Mouse (Mus musculus) forebrain, embryonic 14.5 days (tissue): ENCODE measurements around the gene Nrg4. TPM values are rescaled to one million over a fixed set of nuclear protein-coding genes. Genes with fewer than 3 reads are reported as not detected.

ENCODE experiments used
- ATAC-seq: fragments of 200-750 bp; cut with Nextera tagmentation; 2 replicates; pipeline ENCODE4 v1.8.0; 2017; ENCODE audit warnings: mild to moderate bottlenecking, moderate library complexity
- DNase-seq: peaks from one replicate; pipeline ENCODE4 v3.0.0-alpha.2; 2015; ENCODE audit warnings: low spot score
- H3K27ac ChIP-seq: fragments of 300-500 bp; sonication (generic); 2 replicates; pipeline ENCODE4 v1.5.1; 2014; ENCODE audit warnings: low read depth, mild to moderate bottlenecking, control low read depth, low read length, moderate library complexity
- H3K27me3 ChIP-seq: fragments of 300-500 bp; sonication (generic); replicated peaks from 2 replicates; pipeline ENCODE4 v1.6.1; 2014; ENCODE audit warnings: low read length, control low read depth, mixed read lengths; ENCODE audit not compliant: control insufficient read depth, insufficient read depth
- H3K36me3 ChIP-seq: fragments of 300-500 bp; sonication (generic); 2 replicates; pipeline ENCODE4 v1.6.1; 2014; ENCODE audit warnings: low read length, control low read depth; ENCODE audit not compliant: control insufficient read depth, insufficient read depth
- H3K4me1 ChIP-seq: fragments of 300-500 bp; sonication (generic); 2 replicates; pipeline ENCODE4 v1.6.1; 2014; ENCODE audit warnings: antibody characterized with exemption, low read length, control low read depth; ENCODE audit not compliant: control insufficient read depth, insufficient read depth
- H3K4me2 ChIP-seq: fragments of 300-500 bp; sonication (generic); 2 replicates; pipeline ENCODE4 v1.6.1; 2014; ENCODE audit warnings: mild to moderate bottlenecking, control low read depth, low read length
- H3K4me3 ChIP-seq: fragments of 300-500 bp; sonication (generic); 2 replicates; pipeline ENCODE4 v1.5.1; 2014; ENCODE audit warnings: low read depth, low read length, control low read depth
- H3K9ac ChIP-seq: fragments of 300-500 bp; sonication (generic); 2 replicates; pipeline ENCODE4 v1.6.1; 2014; ENCODE audit warnings: mild to moderate bottlenecking, low read length, control low read depth, moderate library complexity
- H3K9me3 ChIP-seq: fragments of 300-500 bp; sonication (generic); replicated peaks from 2 replicates; pipeline ENCODE4 v1.6.1; 2016; ENCODE audit warnings: low read length, control low read depth, mixed read lengths; ENCODE audit not compliant: control insufficient read depth
- WGBS: fragments of 180-500 bp; shearing (Covaris S2); extraction: QIAGEN DNeasy Blood & Tissue Kit; methylation state at CpG from one replicate; pipeline ENCODE4 v1.1.7; 2014; 5-methylcytosine and 5-hydroxymethylcytosine counted together
- polyA plus RNA-seq: library from polyadenylated mRNA; unstranded; fragments of >200 nt; fragmentation: Nextera tagmentation; extraction: Ambion mirVana; gene quantifications from 2 replicates; pipeline ENCODE4 v1.2.1, GENCODE M21; 2014

Gene Nrg4
- polyA plus RNA-seq, 1 experiment from 2014 or later: 0.69 TPM

DNA sequence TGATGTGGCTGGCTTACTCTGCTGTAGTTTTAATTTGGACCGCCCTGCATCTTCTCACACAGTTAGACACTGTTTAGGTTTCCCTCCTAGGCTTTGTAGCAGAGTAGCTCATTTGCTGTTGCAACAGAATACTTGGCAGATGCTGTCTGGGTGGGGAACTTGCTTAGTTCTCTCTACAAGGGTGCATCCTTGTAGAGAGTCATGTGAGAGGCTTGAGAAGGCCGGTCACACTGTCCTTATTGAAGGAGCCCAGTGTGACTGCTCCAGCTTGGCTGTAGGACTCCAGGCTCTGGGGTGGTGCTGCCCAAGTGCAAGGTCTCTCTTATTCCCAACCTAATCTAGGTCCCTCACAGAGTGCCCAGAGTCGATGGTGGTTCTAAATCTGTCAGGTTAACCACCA, 109.3 kb downstream of the Nrg4 start:
- Histone ChIP-seq H3K4me2 (no peak overlapping the region), H3K36me3 (peaks cover 90% of the 10 kb centered on the region), H3K9me3 (no peaks in the 10 kb centered on the region), H3K9ac (no peak overlapping the region), H3K4me1 (no peaks in the 10 kb centered on the region), H3K27ac (no peak overlapping the region), H3K4me3 (no peak overlapping the region), H3K27me3 (no peaks in the 10 kb centered on the region)
- ATAC-seq (no peak), DNase-seq (no peak)
- 93% methylated on average over 3 of the region's 3 CpGs for WGBS

DNA sequence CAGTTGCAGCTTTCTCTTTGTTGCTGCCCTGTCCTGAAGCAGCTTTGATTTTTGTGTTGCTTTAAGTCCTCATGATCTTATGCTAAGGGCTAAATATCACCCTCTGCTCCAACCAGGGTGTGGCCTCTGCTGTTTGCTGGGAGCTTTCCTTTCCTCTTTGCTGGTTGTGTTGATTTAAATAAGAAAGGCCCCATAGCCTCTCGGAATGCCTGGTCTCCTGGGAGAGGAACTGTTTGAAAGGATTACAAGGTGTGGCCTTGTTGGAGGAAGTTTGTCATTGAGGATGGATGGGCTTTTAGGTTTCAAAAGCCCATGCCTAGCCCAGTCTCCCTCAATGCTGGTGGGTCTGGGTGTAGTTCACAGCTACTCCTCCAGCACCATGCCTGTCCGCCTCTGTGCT, 110.6 kb downstream of the Nrg4 start:
- DNase-seq (no peak), ATAC-seq (no peak)
- H3K36me3 ChIP-seq: peaks cover 77% of the 10 kb centered on the region
- H3K4me3 ChIP-seq: no peak overlapping the region
- no peaks in the 10 kb centered on the region for H3K9me3 ChIP-seq
- 83% methylated on average over 2 of the region's 2 CpGs for WGBS
- H3K27ac ChIP-seq: no peak overlapping the region
- no peak overlapping the region for H3K4me2 ChIP-seq
- H3K4me1 ChIP-seq: no peaks in the 10 kb centered on the region; the same call in 1 of the 2 replicates
- H3K9ac ChIP-seq: no peak overlapping the region
- no peaks in the 10 kb centered on the region for H3K27me3 ChIP-seq

DNA sequence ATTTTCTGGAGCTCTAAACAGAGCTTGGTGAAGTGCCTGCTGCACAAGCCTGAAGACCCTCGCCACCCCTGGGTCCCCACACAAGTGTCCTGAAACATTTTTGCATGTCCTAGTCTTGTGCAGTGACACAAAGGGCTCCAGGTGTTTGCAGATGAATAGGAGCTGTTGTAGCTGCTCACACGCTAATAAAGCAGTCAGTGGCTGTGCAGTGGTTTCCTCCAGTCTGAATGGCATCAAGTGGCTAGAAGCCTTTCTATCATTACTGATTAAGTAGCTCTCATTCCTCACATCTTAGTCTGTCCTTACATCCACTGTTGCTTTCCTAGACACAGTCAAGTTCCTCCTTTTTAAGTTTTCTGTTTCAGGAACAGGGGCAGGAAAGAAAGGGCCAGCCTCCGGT, 111.0 kb downstream of the Nrg4 start:
- 82% methylated on average over 3 of the region's 3 CpGs for WGBS
- Histone ChIP-seq H3K4me2 (no peak overlapping the region), H3K27ac (no peak overlapping the region), H3K27me3 (no peaks in the 10 kb centered on the region), H3K9me3 (no peaks in the 10 kb centered on the region), H3K36me3 (peaks cover 72% of the 10 kb centered on the region), H3K9ac (no peak overlapping the region), H3K4me1 (no peaks in the 10 kb centered on the region; the same call in 1 of the 2 replicates), H3K4me3 (no peak overlapping the region)
- no peak for ATAC-seq
- no peak for DNase-seq

DNA sequence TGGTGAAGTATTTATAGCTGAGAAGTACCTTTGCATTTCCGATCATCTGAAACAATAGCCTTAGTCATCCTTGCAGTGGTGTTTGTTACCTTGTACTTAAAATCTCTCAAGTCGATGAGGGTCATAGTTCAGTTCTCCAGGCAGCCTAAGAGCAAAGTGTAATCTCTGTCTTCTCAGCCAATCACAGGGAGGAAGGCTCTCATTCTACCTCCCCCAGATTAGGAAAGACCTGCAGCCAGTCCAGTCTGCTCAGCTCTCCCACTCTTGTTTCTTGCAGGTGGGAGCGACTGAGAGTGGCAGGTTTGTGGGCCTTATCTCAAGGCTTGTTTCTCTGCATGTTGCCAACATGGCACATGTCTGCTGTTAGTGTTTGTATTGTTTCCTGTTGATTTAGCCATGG, 111.6 kb downstream of the Nrg4 start:
- ATAC-seq: no peak
- Histone ChIP-seq H3K27me3 (no peaks in the 10 kb centered on the region), H3K27ac (no peak overlapping the region), H3K4me1 (peaks cover 5% of the 10 kb centered on the region), H3K9ac (no peak overlapping the region), H3K36me3 (peaks cover 67% of the 10 kb centered on the region), H3K9me3 (no peaks in the 10 kb centered on the region), H3K4me3 (no peak overlapping the region), H3K4me2 (no peak overlapping the region)
- DNase-seq: no peak
- whole genome bisulfite sequencing: 90% methylated on average over 3 of the region's 3 CpGs

DNA sequence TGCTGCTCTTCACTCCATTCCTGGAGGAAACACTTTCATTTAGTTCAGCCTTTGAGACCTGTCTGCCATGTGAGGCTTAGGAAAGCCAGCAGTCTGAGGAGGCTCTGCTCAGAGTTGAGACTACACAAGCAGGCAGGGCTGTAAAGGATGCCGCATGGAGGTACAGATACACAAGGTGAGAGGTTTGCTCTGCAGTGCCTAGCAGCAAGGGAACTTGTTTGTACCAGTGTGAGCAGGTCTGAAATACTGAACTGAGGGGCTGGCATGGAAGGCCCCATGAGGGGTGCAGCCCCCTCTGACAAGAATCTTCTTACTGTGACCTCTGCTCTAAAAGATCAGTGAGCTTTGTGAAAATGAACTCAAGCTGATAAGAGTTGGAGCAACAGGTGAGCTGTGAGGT, 113.2 kb downstream of the Nrg4 start:
- no peak overlapping the region for H3K4me2 ChIP-seq

DNA sequence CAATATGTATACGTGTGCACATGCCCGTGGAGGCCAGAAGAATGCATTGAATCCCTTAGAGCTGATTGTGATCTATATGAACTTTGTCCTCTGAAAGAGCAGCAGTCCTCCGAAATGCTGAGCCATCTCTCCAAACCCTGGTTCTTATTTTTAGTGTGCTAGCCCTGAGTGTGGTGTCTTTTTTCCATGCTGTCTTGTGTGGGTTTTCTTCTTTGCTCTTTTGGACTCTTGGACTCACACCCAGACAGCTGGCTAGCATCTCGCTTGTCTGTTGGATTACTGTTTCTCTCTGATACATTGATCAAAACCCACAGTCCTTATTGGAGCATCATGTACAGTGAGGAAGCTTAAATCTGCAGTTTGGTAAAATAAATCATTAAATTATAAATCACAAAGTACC, 115.0 kb downstream of the Nrg4 start:
- no peak for DNase-seq
- Histone ChIP-seq H3K36me3 (peaks cover 33% of the 10 kb centered on the region), H3K27ac (no peak overlapping the region), H3K9ac (no peak overlapping the region), H3K4me1 (peaks cover 12% of the 10 kb centered on the region), H3K27me3 (no peaks in the 10 kb centered on the region), H3K9me3 (no peaks in the 10 kb centered on the region), H3K4me2 (no peak overlapping the region), H3K4me3 (no peak overlapping the region)
- ATAC-seq: no peak
- 83% methylated on average over 4 of the region's 4 CpGs for WGBS

More for the DNA sequence above, 113.2 kb downstream of the Nrg4 start:
- Histone ChIP-seq H3K27me3 (no peaks in the 10 kb centered on the region), H3K4me3 (no peak overlapping the region), H3K27ac (no peak overlapping the region), H3K9me3 (no peaks in the 10 kb centered on the region), H3K36me3 (peaks cover 51% of the 10 kb centered on the region), H3K9ac (no peak overlapping the region), H3K4me1 (peaks cover 9% of the 10 kb centered on the region)
- ATAC-seq (no peak), DNase-seq (no peak)
- WGBS: 95% methylated on average over 1 of the region's 1 CpGs

DNA sequence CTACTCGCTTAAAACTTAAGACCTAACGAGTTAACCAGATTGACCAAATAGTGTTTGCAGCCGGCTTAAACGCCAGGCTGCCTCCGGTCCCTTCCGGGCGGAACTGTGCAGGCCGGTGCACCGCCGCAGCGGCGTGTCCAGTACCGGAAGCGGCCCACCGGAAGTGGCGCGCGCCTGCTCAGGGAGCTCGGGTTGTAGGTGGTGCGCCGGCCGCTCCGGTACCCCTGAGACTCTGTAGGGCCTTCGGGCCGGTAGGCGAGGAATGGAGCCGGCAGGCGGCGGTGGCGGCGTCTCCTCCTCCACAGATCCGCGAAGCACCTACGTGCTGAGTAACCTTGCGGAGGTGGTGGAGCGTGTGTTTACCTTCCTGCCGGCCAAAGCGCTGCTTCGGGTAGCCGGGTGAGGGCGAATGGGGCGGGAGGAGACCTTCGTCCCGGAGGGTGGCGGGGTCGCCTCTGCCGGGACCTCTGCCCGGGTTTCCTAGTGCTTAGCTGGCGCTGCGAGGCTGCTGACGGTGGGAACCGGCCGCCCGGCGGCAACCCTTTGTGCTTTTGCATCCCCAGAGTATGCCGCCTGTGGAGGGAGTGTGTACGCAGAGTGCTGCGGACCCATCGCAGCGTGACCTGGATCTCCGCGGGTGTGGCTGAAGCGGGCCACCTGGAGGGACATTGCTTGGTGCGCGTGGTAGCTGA, 117.7 kb downstream of the Nrg4 start, which contains the start of gene Fbxo22:
Gene Fbxo22 (plus strand): TSS at position 136 of the 692 bp plus-strand sequence.
- peak; percentile 99 for ATAC-seq
- H3K4me1 ChIP-seq: peaks cover 12% of the 10 kb centered on the region

DNA sequence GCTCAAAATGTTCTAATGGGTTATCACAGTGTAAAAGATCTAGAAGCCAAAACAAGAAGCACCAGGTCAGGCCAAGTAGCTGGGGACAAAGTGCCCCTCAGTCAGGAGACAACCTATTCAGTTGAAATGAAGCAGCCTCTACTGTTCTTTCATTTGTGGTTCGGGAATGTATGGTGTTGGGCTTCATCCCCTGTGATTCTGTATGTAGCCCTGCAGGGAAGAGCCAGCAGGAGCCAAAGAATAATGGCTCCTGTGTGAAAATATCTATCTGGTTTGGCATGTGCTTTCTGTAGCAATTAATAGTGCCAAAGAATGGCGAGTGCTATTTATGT, 118.2 kb downstream of the Nrg4 start:
- 0% methylated on average over 2 of the region's 2 CpGs for WGBS
- DNase-seq (no peak), ATAC-seq (peak; percentile 25; the same call in 1 of the 2 replicates)
- peaks cover 12% of the 10 kb centered on the region for H3K4me1 ChIP-seq
- no peaks in the 10 kb centered on the region for H3K27me3 ChIP-seq
- peak overlapping the region; percentile 78 for H3K4me2 ChIP-seq
- H3K9me3 ChIP-seq: no peaks in the 10 kb centered on the region
- peak overlapping the region; percentile 90 for H3K9ac ChIP-seq
- H3K36me3 ChIP-seq: peaks cover 9% of the 10 kb centered on the region
- H3K4me3 ChIP-seq: peak overlapping the region; percentile 56
- peak overlapping the region; percentile 63 for H3K27ac ChIP-seq

More for the DNA sequence above, 117.7 kb downstream of the Nrg4 start, which contains the start of gene Fbxo22:
- Histone ChIP-seq H3K27me3 (no peaks in the 10 kb centered on the region), H3K27ac (peak within 1 kb of the TSS; percentile 63), H3K9me3 (no peaks in the 10 kb centered on the region), H3K9ac (peak within 1 kb of the TSS; percentile 90), H3K4me3 (peak within 1 kb of the TSS; percentile 56), H3K4me2 (peak within 1 kb of the TSS; percentile 78), H3K36me3 (peaks cover 13% of the 10 kb centered on the region)
- peak; percentile 88 for DNase-seq
- WGBS: under 1% methylated on average over 63 of the region's 65 CpGs

DNA sequence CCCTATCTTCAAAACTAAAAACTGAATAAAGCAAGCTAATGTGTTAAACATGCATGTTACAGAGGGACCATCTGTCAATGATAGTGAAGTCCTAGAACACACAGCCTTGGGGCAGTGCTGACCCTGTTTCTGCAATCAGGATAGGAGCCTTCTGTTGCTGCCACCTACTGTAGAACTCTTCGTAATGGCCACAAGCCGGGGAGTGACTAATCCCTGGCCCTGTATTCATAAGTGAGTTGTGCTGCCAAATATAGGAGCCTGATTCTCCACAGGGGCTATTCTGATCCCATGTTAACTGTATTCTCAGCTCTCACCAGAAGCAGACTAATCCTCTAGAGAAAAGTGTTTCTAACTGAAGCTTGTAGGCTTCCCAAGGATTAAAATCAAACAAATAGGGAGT, 127.3 kb downstream of the Nrg4 start:
- H3K9ac ChIP-seq: no peak overlapping the region
- H3K27ac ChIP-seq: no peak overlapping the region
- H3K4me3 ChIP-seq: no peak overlapping the region
- WGBS: 44% methylated on average over 2 of the region's 2 CpGs
- H3K36me3 ChIP-seq: peaks cover 8% of the 10 kb centered on the region; the same call in 1 of the 2 replicates
- H3K27me3 ChIP-seq: no peaks in the 10 kb centered on the region
- no peaks in the 10 kb centered on the region for H3K4me1 ChIP-seq
- DNase-seq (peak; percentile 22), ATAC-seq (0 out of 2 replicates have a peak, but pooled peaks have one; percentile 26)
- H3K9me3 ChIP-seq: no peaks in the 10 kb centered on the region
- no peak overlapping the region for H3K4me2 ChIP-seq
